Mouse (Mus musculus): ENCODE results near the gene Olfr1380.
"Not testable (repeated sequence)": the region's sequence is repeated elsewhere in the genome, so short reads cannot be mapped to it uniquely, and the experiment has no call there.

DNA sequence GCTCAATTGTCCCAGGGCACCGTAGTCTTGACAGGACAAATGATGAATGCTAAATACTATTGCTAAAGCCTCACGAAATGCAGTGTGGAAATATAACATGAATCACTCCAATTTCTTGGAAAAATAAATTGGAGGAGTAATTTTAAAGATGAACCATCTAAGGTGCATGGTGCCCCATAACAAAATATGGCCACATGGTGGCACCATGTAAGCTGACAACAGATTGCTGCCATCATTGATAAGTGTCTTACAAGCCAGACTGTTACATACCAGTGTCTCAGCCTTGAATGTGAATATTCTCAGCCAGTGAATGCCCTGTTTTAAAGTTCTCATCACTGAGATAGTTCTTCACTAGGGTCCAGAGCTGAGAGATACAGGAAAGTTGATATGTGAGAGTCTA is 40.5 kb downstream of the Olfr1380 start:
- TF ChIP-seq CTCF (IDR thresholded peaks at IDR 0.05; ENCODE audit: low read depth, low read length); POLR2AphosphoS5 (IDR thresholded peaks at IDR 0.05; ENCODE audit: insufficient replicate concordance, low read depth, low read length); TAL1 (conservative IDR thresholded peaks at IDR 0.05; ENCODE audit: low read depth, low read length): not testable (repeated sequence)
